Mouse (Mus musculus) intestine, embryonic 14.5 days (tissue): ENCODE results near the gene Adpgk. TPM values are rescaled to one million over a fixed set of nuclear protein-coding genes. Genes with fewer than 3 reads are reported as not detected.

Experiments
- ATAC-seq: fragments of 200-750 bp; cut with Nextera tagmentation; replicated peaks from 2 replicates; pipeline ENCODE4 v1.8.0; 2017; ENCODE audit warnings: low read depth, moderate number of reproducible peaks, moderate TSS enrichment, moderate library complexity; ENCODE audit not compliant: low FRiP score, low TSS enrichment
- DNase-seq: peaks from one replicate; pipeline ENCODE4 v3.0.0-alpha.2; 2018; ENCODE audit warnings: low spot score
- H3K27ac ChIP-seq: fragments of 300-500 bp; sonication (generic); 2 replicates; pipeline ENCODE4 v1.5.1; 2014; ENCODE audit warnings: low read depth, mild to moderate bottlenecking, control low read depth
- H3K27me3 ChIP-seq: fragments of 300-500 bp; sonication (generic); replicated peaks from 2 replicates; pipeline ENCODE4 v1.6.1; 2014; ENCODE audit warnings: low read length, control low read depth; ENCODE audit not compliant: control insufficient read depth, insufficient read depth
- H3K36me3 ChIP-seq: fragments of 300-500 bp; sonication (generic); 2 replicates; pipeline ENCODE4 v1.6.1; 2014; ENCODE audit warnings: low read length, control low read depth; ENCODE audit not compliant: control insufficient read depth, insufficient read depth
- H3K4me1 ChIP-seq: fragments of 300-500 bp; sonication (generic); replicated peaks from 2 replicates; pipeline ENCODE4 v1.6.1; 2014; ENCODE audit warnings: low read length, control low read depth, mixed read lengths; ENCODE audit not compliant: control insufficient read depth, insufficient read depth
- H3K4me2 ChIP-seq: fragments of 300-500 bp; sonication (generic); 2 replicates; pipeline ENCODE4 v1.6.1; 2014; ENCODE audit warnings: low read length
- H3K4me3 ChIP-seq: fragments of 300-500 bp; sonication (generic); 2 replicates; pipeline ENCODE4 v1.5.1; 2014; ENCODE audit warnings: low read depth, low read length, control low read depth, mixed read lengths
- H3K9ac ChIP-seq: fragments of 300-500 bp; sonication (generic); 2 replicates; pipeline ENCODE4 v1.6.1; 2014; ENCODE audit warnings: mild to moderate bottlenecking, low read length
- H3K9me3 ChIP-seq: fragments of 300-500 bp; sonication (generic); 2 replicates; pipeline ENCODE4 v1.6.1; 2016; ENCODE audit warnings: low read length, control low read depth; ENCODE audit not compliant: control insufficient read depth
- WGBS: fragments of 180-500 bp; shearing (Covaris S2); extraction: QIAGEN DNeasy Blood & Tissue Kit; methylation state at CpG from one replicate; pipeline ENCODE4 v1.1.7; 2014; 5-methylcytosine and 5-hydroxymethylcytosine counted together
- polyA plus RNA-seq: library from polyadenylated mRNA; unstranded; fragments of >200 nt; fragmentation: Nextera tagmentation; extraction: Ambion mirVana; gene quantifications from 2 replicates; pipeline ENCODE4 v1.2.1, GENCODE M21; 2014

Adpgk gene
- polyA plus RNA-seq, 1 experiment from 2014 or later: 37.8 TPM

DNA sequence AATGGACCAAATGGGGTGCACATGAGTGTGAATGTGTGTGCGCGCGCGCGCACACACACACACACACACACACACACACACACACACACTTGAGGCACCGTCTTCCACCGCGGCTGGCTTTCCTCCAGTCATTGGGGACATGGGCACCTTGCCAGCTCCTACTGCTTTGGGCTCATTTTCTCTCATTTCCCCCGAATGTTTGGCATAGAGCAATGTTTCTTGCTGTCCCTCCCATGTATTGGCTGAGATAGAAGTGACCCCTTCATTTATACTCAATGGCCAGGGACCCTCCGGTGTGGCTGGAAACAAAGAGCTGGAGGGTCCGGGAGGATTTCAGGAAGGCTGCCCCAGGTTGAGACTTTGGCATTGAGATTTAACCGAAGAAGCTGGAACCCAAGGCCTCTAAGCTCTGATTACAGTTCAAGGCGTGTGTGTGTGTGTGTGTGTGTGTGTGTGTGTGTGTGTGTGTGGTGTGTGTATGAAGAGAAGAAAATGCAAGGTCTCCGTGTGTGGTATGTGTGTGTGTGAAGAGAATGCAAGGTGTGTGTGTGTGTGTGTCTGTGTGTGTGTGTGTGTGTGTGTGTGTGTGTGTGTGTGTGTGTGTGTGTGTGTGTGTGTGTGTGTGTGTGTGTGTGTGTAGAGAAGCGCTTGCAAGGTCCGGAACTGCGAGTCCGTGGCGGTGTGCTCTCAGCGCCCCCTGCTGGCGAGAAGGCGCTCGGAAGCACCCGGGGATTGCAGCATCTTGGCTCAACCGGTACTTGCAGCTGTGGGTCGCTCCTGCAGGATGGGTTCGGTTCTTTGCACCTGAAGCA is 9.3 kb upstream of the Adpgk start:
- peak overlapping the region; percentile 38 for H3K4me2 ChIP-seq
- no peaks in the 10 kb centered on the region for H3K27me3 ChIP-seq
- no peak overlapping the region for H3K27ac ChIP-seq
- ATAC-seq (peak; percentile 75; the same call in 1 of the 2 replicates), DNase-seq (peak; percentile 87)
- WGBS: 37% methylated on average over 27 of the region's 27 CpGs
- H3K4me1 ChIP-seq: peaks cover 7% of the 10 kb centered on the region; the same call in 1 of the 2 replicates
- no peaks in the 10 kb centered on the region for H3K36me3 ChIP-seq
- no peak overlapping the region for H3K4me3 ChIP-seq
- H3K9me3 ChIP-seq: no peaks in the 10 kb centered on the region
- no peak overlapping the region for H3K9ac ChIP-seq

DNA sequence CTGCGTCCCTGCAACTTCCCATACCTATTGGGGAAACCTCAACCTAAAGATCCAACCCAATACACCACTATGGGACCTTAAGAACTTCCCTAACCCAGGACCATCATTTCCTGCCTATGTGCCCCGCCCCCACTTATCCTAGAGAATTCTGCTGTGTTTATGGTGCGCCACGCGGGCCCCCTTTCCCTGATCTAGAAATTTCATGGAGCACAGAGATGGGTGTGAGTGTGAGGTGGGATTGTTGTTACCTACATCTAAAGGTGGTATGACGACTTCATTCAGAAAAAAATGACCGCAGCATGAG is 8.7 kb upstream of the Adpgk start:
- H3K9ac ChIP-seq: no peak overlapping the region
- H3K4me1 ChIP-seq: peaks cover 5% of the 10 kb centered on the region; the same call in 1 of the 2 replicates
- DNase-seq: peak; percentile 53
- H3K27ac ChIP-seq: no peak overlapping the region
- H3K4me2 ChIP-seq: peak overlapping the region; percentile 38
- H3K27me3 ChIP-seq: no peaks in the 10 kb centered on the region
- 49% methylated on average over 7 of the region's 7 CpGs for WGBS
- H3K9me3 ChIP-seq: no peaks in the 10 kb centered on the region
- no peak overlapping the region for H3K4me3 ChIP-seq
- no peaks in the 10 kb centered on the region for H3K36me3 ChIP-seq
- no peak for ATAC-seq

DNA sequence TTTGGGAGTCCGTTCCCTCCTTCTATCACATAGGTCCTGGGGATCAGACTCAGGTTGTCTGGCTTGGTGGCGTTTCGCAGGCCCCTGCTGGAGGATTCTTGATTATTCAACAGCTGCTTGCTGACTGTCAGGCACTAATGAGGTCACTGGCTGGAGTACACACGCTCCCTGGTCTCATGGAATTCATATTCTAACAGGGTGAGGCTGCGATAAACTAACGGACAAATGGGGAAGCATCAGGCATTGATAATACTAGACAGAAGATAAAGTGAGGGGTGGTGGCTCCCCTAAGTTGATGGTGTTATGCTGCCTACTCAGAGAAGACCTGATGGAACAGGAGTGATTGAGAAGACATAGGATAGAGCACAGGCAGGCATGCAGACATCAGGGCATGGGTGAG is 5.7 kb upstream of the Adpgk start:
- DNase-seq: no peak

DNA sequence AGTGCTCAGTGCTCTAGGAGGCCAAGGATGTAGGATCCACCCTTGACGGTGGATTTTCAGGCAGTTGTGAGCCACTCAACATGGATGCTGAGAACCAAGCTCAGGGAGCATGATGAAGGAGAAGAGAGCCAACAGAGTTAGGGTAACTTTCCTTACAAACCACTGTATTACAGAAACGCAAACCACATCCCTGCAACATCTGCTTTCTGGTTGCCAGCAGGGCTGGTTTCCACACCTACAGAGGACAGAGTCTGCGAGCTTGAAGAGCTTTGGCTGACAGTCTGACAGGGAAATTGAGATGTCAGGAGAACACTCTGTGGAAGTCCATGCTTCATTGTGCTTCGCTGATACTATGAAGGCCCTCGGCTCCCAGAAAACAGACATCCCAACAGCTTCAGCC is 3.3 kb upstream of the Adpgk start:
- Histone ChIP-seq H3K9me3 (no peaks in the 10 kb centered on the region), H3K4me1 (peaks cover 22% of the 10 kb centered on the region), H3K27ac (no peak overlapping the region), H3K4me3 (no peak overlapping the region), H3K27me3 (no peaks in the 10 kb centered on the region), H3K4me2 (no peak overlapping the region), H3K9ac (no peak overlapping the region), H3K36me3 (no peaks in the 10 kb centered on the region)
- WGBS: 82% methylated on average over 5 of the region's 5 CpGs
- ATAC-seq (no peak), DNase-seq (no peak)

More for the DNA sequence above, 5.7 kb upstream of the Adpgk start:
- H3K4me1 ChIP-seq: peaks cover 17% of the 10 kb centered on the region
- no peaks in the 10 kb centered on the region for H3K27me3 ChIP-seq
- no peak overlapping the region for H3K9ac ChIP-seq
- 75% methylated on average over 6 of the region's 6 CpGs for WGBS
- no peak overlapping the region for H3K4me2 ChIP-seq
- H3K4me3 ChIP-seq: no peak overlapping the region
- H3K9me3 ChIP-seq: no peaks in the 10 kb centered on the region
- no peaks in the 10 kb centered on the region for H3K36me3 ChIP-seq
- no peak overlapping the region for H3K27ac ChIP-seq
- no peak; the same call in 1 of the 2 replicates for ATAC-seq

DNA sequence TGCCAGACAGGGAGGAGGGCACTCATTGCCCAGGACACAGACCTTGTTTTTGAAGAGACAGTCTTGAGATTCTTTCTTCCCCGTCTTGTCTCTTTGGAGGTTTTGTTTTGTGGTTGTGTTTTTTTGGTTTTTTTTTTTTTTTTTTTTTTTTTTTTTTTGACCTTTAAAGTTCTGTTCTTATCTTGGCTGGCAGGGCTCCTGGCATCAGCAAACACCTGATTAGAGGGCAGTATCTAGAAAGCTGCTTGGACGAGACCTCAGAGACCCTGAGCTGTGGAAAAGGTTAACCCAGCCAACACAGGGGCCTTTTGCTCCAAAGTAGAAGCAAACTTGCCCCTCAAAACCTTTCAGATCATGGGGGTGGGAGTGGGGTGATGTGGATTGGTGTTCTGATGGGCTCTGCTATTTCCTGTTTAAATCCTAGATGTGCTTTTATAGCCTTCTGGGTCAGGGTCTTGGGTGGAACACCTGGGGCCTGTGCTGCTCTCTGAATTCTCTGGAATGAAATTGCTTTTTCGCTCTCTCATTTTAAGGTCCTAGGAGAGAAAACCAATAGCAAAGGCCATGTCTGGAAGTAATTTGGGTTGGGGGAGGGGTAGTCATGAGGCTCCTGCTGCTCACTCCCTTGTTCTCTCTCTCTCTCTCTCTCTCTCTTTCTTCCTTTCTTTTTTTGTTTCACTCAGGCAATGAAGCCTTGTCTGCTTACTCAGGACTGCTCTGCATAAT is 2.5 kb upstream of the Adpgk start:
- no peak overlapping the region for H3K4me3 ChIP-seq
- no peak overlapping the region for H3K4me2 ChIP-seq
- DNase-seq (no peak), ATAC-seq (no peak)
- no peaks in the 10 kb centered on the region for H3K9me3 ChIP-seq
- H3K27me3 ChIP-seq: no peaks in the 10 kb centered on the region
- 72% methylated on average over 3 of the region's 3 CpGs for WGBS
- H3K9ac ChIP-seq: no peak overlapping the region
- no peaks in the 10 kb centered on the region for H3K36me3 ChIP-seq
- H3K27ac ChIP-seq: no peak overlapping the region
- H3K4me1 ChIP-seq: peaks cover 22% of the 10 kb centered on the region

GRCm38 (mm10) chr9:59289529-59290115 is 1.7 kb upstream of the Adpgk start:
- DNase-seq (no peak), ATAC-seq (no peak)
- 50% methylated on average over 6 of the region's 6 CpGs for WGBS
- H3K4me3 ChIP-seq: no peak overlapping the region
- no peaks in the 10 kb centered on the region for H3K27me3 ChIP-seq
- no peaks in the 10 kb centered on the region for H3K9me3 ChIP-seq
- H3K4me1 ChIP-seq: peaks cover 22% of the 10 kb centered on the region
- peak overlapping the region; percentile 14; the same call in 1 of the 2 replicates for H3K27ac ChIP-seq
- no peaks in the 10 kb centered on the region for H3K36me3 ChIP-seq
- no peak overlapping the region for H3K4me2 ChIP-seq
- H3K9ac ChIP-seq: no peak overlapping the region

GRCm38 (mm10) chr9:59291688-59292492 is 532 bp downstream of the Adpgk start:
- Histone ChIP-seq H3K9me3 (no peaks in the 10 kb centered on the region), H3K4me3 (peak overlapping the region; percentile 74), H3K4me2 (peak overlapping the region; percentile 82), H3K9ac (peak overlapping the region; percentile 81), H3K4me1 (peaks cover 22% of the 10 kb centered on the region), H3K27me3 (no peaks in the 10 kb centered on the region), H3K27ac (peak overlapping the region; percentile 91), H3K36me3 (no peaks in the 10 kb centered on the region; the same call in 1 of the 2 replicates)
- 1% methylated on average over 50 of the region's 50 CpGs for WGBS
- ATAC-seq (peak; percentile 68), DNase-seq (no peak)

- H3K27ac ChIP-seq: 0 out of 2 replicates have a peak overlapping the region, but pooled peaks have one; percentile 91
- H3K4me1 ChIP-seq: peaks cover 22% of the 10 kb centered on the region
- ATAC-seq: no peak
- no peaks in the 10 kb centered on the region for H3K9me3 ChIP-seq
- 45% methylated on average over 3 of the region's 3 CpGs for WGBS
- H3K27me3 ChIP-seq: no peaks in the 10 kb centered on the region
- H3K9ac ChIP-seq: peak overlapping the region; percentile 81
- peak overlapping the region; percentile 74 for H3K4me3 ChIP-seq
- peak overlapping the region; percentile 82 for H3K4me2 ChIP-seq
- DNase-seq: no peak
- H3K36me3 ChIP-seq: peaks cover 4% of the 10 kb centered on the region
Observed at GRCm38 (mm10) chr9:59292493-59292875, 1.1 kb downstream of the Adpgk start.
